Mouse (Mus musculus): ENCODE results near the gene Golga4.

Golga4 gene

DNA sequence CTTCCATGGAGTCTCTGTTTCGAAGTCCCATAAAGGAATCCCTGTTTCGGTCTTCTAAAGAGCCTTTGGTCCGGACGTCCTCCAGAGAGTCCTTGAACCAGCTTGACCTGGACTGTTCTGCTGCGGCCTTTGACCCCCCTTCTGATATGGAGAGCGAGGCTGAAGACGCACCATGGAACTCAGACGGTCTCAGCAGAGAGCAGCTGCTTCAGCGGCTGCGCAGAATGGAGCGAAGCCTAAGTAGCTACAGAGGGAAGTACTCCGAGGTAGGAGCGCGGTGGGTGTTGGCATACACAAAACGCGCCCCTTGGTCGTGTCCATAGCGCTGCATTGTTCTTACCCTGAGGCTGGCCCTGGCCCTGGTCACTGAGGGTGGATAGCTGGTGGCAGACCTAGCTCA is 21.0 kb downstream of the Golga4 start:
- no peak for DNase-seq (ENCODE audit: low spot score in 2 of 2)

- no peak for DNase-seq (ENCODE audit: low spot score in 2 of 2)
Measured at GRCm38 (mm10) chr9:118529783-118530182, 23.7 kb downstream of the Golga4 start.

GRCm38 (mm10) chr9:118530679-118531078 is 24.6 kb downstream of the Golga4 start:
- DNase-seq (ENCODE audit: low spot score in 2 of 2): no peak

GRCm38 (mm10) chr9:118532516-118533205 is 26.6 kb downstream of the Golga4 start:
- no peak for DNase-seq (ENCODE audit: low spot score in 2 of 2)

- no peak for DNase-seq (ENCODE audit: low spot score in 2 of 2)
Measured at GRCm38 (mm10) chr9:118536946-118537345, 30.9 kb downstream of the Golga4 start.

DNA sequence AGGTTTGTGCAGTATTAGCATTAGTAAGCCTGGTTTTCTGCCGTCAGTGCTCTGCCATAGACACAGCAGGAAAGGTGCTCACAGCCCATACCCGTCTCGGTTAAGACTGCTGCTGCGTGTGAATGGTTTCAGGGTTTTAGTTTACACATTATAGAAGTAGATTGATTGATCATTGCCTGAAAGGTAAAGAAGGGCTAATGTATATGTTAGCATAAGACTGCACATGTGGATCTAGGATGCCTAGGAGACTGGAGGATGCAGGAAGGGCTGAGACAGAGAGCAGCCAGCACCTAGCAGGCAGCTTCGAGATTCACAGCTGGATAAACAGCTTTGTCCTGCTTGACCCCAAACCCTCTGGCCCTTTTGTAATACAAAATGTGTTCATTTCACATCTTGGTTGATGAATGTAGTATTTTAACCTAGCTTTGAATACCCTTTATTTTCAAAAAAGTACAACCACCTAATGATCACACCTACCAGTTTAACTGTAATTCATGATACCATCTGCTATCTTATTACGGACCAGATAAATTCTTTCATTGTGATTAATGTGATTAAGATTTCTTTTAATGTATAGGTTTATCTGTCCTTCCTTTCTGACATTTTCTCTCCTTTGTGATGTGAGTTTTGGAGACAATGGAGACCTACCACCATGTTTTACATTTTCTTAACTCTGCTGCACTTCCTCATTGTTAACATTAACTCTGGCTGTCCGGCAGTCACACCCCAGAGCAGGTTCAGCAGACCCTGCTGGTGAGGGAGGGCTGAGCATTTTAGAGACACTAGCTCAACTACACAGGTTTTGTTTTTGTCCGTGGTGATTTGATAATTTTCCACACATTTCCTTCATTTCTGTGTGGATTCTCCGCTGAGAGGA is 31.6 kb downstream of the Golga4 start:
- no peak for DNase-seq (ENCODE audit: low spot score in 2 of 2)

DNA sequence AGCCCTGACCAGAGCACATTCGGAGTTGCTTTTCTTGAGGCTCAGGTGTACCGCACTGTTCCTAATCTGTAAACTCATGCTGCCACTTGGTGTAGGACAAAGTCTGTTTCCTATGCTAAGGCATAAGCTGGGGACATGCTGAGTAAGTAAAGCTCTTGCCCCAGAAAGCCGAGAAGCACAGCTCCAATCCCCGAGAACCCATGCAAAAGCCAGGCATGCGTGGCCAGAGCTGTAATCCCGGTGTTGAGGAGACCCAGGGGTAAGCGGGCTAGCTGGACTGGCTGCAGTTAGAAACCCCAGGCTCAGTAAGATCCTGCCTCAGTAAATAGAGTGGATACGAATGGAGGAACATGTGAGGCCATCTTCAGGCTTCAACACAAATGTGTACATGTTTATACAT is 35.8 kb downstream of the Golga4 start:
- no peak for DNase-seq (ENCODE audit: low spot score in 2 of 2)

DNA sequence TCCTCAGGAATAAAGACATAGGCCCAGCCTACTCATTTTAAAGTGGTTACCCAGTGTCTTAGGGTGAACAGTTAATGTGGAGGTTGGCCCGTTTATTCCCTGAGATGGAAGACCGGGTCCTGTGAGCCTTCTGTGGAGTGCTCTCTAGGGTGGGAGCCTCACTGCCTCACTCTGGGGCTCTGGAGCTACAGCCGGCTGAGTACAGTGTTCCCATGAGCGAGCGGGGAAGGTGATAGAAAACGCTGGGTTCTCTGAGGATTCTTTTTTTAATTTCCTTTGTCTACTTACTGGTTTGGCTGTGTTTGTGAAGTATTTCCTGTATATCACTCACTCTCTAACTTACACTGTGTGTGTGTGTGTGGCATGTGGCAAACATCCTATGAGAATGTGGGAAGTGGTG is 39.1 kb downstream of the Golga4 start:
- no peak for DNase-seq (ENCODE audit: low spot score in 2 of 2)

DNA sequence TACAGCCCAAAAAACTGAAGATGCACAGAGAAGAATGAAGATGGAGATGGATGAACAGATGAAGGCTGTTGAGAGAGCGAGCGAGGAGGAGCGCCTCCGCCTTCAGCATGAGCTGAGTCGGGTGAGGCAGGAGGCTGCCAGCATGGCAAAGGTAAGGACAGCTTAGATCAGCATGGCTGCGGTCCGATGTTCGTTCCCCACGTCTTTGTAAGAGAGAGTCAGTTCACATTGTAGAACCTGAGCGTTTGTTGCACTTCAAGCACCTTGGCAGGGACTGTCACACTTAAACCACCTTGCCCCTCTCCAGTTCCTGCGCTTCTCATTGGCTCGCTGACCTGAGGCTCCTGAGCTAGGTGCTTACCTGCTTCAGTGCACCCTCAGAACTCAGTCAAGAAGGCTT is 42.6 kb downstream of the Golga4 start:
- DNase-seq (ENCODE audit: low spot score in 2 of 2): no peak

- DNase-seq (ENCODE audit: low spot score in 2 of 2): peak; percentile 29 to 46
Measured at GRCm38 (mm10) chr9:118556951-118557780, 51.1 kb downstream of the Golga4 start.

DNA sequence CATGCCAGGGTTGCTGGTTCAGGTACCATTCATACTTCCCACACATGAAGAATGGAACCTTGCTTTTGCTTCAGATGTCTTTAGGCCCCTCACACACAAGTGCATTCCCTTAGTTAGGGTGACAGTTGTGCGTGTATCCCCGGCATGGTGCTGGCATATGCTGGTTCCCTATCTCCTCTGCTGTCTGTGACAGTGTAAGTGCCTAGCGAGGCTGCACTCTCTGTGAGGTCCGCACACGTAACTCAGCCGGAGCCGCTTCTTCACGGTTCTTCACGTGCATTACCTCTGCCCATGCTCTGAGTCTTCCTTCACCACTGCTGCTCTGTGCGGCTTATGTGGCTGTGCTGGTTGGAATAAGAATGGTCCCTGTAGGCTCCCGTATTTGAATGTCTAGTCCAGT is 57.3 kb downstream of the Golga4 start:
- DNase-seq (ENCODE audit: low spot score in 2 of 2): no peak

DNA sequence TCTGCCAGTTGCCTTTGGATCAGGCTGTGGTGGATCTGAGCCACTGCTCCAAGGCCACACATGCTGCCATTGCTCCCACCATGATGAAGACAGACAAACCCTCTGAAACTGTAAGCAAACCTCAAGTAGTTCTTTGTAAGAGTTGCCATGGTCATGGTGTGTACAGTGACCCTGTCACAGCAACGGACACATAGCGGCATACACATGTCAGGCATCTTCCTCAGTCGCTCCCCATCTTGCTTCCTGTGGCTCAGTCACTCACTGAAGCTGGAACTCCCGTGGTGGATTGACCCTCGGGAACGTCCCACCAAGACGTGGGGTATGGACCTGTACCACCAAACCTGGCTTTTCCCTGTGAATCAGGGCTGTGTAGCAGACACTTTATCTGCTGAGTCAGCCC is 57.8 kb downstream of the Golga4 start:
- no peak for DNase-seq (ENCODE audit: low spot score in 2 of 2)

GRCm38 (mm10) chr9:118564696-118565095 is 58.6 kb downstream of the Golga4 start:
- DNase-seq (ENCODE audit: low spot score in 2 of 2): no peak

- no peak for DNase-seq (ENCODE audit: low spot score in 2 of 2)
Measured at GRCm38 (mm10) chr9:118569328-118569727, 63.3 kb downstream of the Golga4 start.

GRCm38 (mm10) chr9:118570865-118571264 is 64.8 kb downstream of the Golga4 start:
- no peak for DNase-seq (ENCODE audit: low spot score in 2 of 2)

GRCm38 (mm10) chr9:118571701-118572100 is 65.6 kb downstream of the Golga4 start:
- no peak for DNase-seq (ENCODE audit: low spot score in 2 of 2)

- DNase-seq (ENCODE audit: low spot score in 2 of 2): no peak
Measured at GRCm38 (mm10) chr9:118574911-118575310, 68.8 kb downstream of the Golga4 start.

DNA sequence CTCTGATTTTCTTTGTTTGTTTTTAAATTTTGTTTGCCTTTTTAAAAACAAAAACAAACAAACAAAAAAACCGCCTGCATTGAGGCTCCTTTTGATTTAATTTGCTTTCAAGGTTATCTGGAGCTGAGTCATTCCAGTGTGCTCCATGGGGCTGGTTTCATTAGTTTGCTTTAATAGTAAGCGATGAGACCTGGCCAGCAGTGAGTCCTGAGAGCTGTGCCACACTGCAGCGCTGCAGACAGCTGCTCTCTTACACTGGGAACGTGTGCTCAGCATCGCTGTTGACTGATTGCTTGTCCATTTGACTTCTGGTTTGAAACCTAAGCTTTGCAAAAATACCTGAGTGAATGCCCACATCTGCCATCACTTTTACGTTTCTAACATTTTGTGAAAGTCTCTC is 74.3 kb downstream of the Golga4 start:
- DNase-seq (ENCODE audit: low spot score in 2 of 2): no peak

DNA sequence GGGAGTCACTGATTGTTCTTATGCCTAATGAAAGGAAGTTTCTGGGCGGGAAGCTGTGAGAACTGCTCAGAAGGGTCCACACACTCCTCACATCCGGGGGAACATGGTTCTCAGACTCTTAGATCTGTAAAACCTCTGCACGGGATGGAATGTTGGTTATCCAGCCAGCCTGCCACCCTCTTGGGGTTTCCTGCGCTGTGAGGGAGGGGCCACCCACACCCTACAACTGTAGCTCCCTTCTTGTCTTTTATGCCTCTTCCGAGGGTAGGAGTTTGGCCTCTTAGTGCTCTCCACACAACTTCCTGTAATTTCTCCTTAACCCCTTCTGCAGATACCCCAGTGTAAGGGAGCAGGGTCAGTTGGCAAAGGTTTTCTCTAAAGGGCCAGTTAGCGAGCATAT is 76.7 kb downstream of the Golga4 start:
- no peak for DNase-seq (ENCODE audit: low spot score in 2 of 2)

GRCm38 (mm10) chr9:118584838-118585237 is 78.8 kb downstream of the Golga4 start:
- no peak for DNase-seq (ENCODE audit: low spot score in 2 of 2)

GRCm38 (mm10) chr9:118585998-118586397 is 79.9 kb downstream of the Golga4 start:
- no peak for DNase-seq (ENCODE audit: low spot score in 2 of 2)

DNA sequence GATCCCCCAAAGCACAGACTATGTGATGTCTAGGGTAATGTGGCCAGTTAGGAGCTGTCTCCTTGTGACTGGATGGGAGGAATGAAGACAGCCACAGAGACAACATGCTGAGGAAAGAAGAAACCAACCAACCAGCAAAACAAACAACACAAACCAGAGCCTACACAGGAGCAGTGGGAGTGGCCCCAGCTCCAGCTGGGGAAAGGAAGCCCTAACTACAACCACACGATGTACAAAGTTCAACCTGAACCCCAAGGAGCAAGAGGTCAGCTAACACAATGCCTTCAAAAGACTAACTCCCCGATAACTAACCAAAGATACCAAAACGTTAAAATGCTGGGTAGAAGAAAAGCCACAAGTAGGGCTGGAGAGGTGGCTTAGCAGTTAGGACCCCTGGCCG is 81.0 kb downstream of the Golga4 start:
- DNase-seq (ENCODE audit: low spot score in 2 of 2): no peak
